Mouse (Mus musculus) E14TG2a.4 (cell line): ENCODE results near the gene Uggt2.

ENCODE experiments used
- CTCF ChIP-seq: conservative IDR thresholded peaks from 2 replicates; pipeline ENCODE4 v1.5.1; 2014; ENCODE audit warnings: low read length
- NANOG ChIP-seq: IDR thresholded peaks from 2 replicates; pipeline ENCODE4 v1.6.1; 2014; ENCODE audit warnings: borderline replicate concordance, low read length, mixed read lengths

DNA sequence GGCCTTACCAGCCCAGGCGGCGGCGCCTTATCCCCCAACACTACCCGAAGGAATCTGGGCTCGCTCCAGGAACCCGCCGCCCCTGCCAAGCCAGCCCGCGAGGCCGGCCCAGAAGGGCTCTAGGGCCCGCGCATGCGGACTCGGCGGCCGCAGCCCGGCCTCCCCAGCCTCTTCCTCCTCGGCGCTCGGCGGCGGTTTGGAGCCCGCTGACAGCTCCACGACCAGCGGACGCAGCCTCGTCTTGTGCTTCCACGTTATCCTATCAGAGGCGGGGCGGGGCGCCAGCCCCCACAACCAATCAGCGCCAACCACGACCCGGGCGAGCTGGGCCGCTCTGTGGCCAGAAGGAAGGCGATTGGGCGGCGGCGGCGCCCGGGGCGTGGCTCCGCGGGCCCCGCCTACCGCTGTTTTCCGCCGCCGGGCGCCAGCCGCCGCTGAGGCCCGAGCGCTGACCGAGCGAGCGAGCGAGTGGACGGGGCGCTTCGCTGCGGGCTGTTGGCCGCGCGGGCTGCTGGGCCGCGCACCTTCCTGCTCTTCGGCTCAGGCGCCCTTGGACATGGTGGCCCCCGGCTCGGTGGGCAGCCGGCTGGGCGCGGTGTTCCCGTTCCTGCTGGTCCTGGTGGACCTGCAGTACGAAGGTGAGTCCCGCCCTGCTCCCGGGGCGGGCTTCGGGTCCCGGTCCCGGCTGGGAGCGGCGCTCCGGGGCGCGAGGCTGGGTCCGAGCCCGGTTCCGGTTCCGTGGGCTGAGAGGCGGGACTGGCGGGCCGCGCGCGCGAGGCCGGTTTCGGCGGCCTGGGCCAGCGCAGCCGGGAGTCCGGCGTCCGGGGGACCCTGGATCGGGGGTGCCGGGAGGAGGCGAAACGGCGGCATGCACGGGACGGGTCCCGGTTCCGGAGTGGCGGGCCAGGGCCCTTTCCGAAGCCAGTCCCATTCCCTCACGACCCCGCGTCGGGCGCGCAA, 161.4 kb downstream of the Uggt2 start, which contains the start of gene Dnajc3:
- TF ChIP-seq CTCF (no peak), NANOG (no peak)
